Mouse (Mus musculus) lung, postnatal 10 days (tissue): ENCODE data around the gene Cspg4.

Source experiments
- DNase-seq: peaks from one replicate; pipeline ENCODE4 v3.0.0; 2021

Cspg4 gene

GRCm38 (mm10) chr9:56864832-56865231 lies at the start of gene Cspg4:
Gene Cspg4 (plus strand): TSS chr9:56865033.
- peak; percentile 82 for DNase-seq

GRCm38 (mm10) chr9:56824900-56825299 lies 39.9 kb upstream of the Cspg4 start:
- peak; percentile 43 for DNase-seq

GRCm38 (mm10) chr9:56825476-56826213 lies 39.2 kb upstream of the Cspg4 start:
- DNase-seq: no peak

GRCm38 (mm10) chr9:56828146-56828545 lies 36.7 kb upstream of the Cspg4 start:
- DNase-seq: no peak

GRCm38 (mm10) chr9:56828841-56829240 lies 36.0 kb upstream of the Cspg4 start:
- no peak for DNase-seq

GRCm38 (mm10) chr9:56830162-56830561 lies 34.7 kb upstream of the Cspg4 start:
- DNase-seq: peak; percentile 54

- DNase-seq: no peak
Measured at GRCm38 (mm10) chr9:56831904-56832303, 32.9 kb upstream of the Cspg4 start.

GRCm38 (mm10) chr9:56832900-56833299 lies 31.9 kb upstream of the Cspg4 start:
- DNase-seq: peak; percentile 26

- no peak for DNase-seq
Measured at GRCm38 (mm10) chr9:56835152-56835551, 29.7 kb upstream of the Cspg4 start.

- no peak for DNase-seq
Measured at GRCm38 (mm10) chr9:56840721-56841120, 24.1 kb upstream of the Cspg4 start.

- no peak for DNase-seq
Measured at GRCm38 (mm10) chr9:56841864-56842263, 23.0 kb upstream of the Cspg4 start.

GRCm38 (mm10) chr9:56842303-56842719 lies 22.5 kb upstream of the Cspg4 start:
- DNase-seq: no peak

- DNase-seq: peak; percentile 86
Measured at GRCm38 (mm10) chr9:56843679-56844188, 21.1 kb upstream of the Cspg4 start.

GRCm38 (mm10) chr9:56844644-56845043 lies 20.2 kb upstream of the Cspg4 start:
- DNase-seq: no peak

- peak; percentile 76 for DNase-seq
Measured at GRCm38 (mm10) chr9:56847523-56847922, 17.3 kb upstream of the Cspg4 start.

- DNase-seq: peak; percentile 71
Measured at GRCm38 (mm10) chr9:56850128-56850904, 14.5 kb upstream of the Cspg4 start.

- no peak for DNase-seq
Measured at GRCm38 (mm10) chr9:56850905-56851252, 14.0 kb upstream of the Cspg4 start.

GRCm38 (mm10) chr9:56851778-56852177 lies 13.1 kb upstream of the Cspg4 start:
- peak; percentile 86 for DNase-seq

- DNase-seq: no peak
Measured at GRCm38 (mm10) chr9:56857463-56857862, 7.4 kb upstream of the Cspg4 start.

GRCm38 (mm10) chr9:56860035-56860434 lies 4.8 kb upstream of the Cspg4 start:
- DNase-seq: no peak

GRCm38 (mm10) chr9:56860486-56861269 lies 4.2 kb upstream of the Cspg4 start:
- DNase-seq: peak; percentile 57

- DNase-seq: no peak
Measured at GRCm38 (mm10) chr9:56862863-56863262, 2.0 kb upstream of the Cspg4 start.

GRCm38 (mm10) chr9:56864216-56864729 lies 560 bp upstream of the Cspg4 start, which contains the start of gene Odf3l1:
Gene Odf3l1 (minus strand): TSS chr9:56864679.
- DNase-seq: peak; percentile 53
